Mouse (Mus musculus): Measurements from ENCODE around the gene Atp2b2. TPM values are rescaled to one million over a fixed set of nuclear protein-coding genes. Genes with fewer than 3 reads are reported as not detected.
A peak's percentile ranks its signal among the peaks of the same experiment; 100 is the strongest.

The Atp2b2 gene
- total RNA-seq, 2 experiments from 2014 or later = 3.9 to 6.1 TPM

DNA sequence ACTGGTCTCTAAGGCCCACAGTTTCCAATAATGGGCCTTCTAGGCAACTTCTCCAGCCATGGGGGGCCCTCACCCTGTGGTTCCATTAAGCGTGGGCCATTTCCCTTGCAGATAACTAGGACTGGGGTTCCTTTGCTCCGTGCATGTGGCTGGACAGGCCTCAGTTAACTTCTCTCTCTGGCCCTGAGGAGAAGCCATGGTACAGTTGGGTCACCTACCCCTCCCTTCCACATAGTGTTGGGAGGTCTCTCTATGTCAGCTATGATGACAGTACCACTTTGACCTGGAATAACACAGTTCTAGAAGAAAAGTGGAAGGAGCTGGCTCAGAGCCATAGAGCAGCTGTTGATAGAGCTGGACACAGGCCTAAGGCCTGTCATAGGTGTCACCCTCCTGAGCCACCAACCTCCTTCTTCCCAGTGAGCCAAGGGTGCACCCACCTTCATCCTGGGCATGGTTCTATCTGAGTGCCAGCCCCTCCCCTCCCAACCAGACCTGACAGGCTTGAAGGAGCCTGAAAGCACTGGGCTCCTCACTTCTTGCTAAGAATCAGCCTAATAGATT is 185.0 kb downstream of the Atp2b2 start:
- DNase-seq = no peak

DNA sequence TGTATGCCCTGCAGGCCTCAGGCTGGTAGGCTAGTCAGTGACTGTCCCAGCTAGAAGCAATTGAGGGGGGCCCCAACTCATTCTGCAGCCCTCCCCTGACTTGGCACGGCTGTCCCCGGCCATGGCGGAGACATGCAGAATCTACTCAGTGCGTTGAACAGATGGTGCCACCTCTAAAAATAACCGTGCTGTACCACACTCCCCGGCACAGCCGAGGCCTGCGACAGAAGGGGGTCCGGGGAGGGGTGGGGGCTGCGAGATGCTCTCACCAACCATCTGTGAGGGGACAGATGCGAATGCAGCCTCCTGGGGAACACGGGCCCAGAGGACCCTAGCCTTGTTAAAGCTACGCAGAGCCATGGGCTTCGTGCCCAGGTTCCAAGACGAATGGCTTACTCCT is 185.6 kb downstream of the Atp2b2 start:
- no peak for DNase-seq

DNA sequence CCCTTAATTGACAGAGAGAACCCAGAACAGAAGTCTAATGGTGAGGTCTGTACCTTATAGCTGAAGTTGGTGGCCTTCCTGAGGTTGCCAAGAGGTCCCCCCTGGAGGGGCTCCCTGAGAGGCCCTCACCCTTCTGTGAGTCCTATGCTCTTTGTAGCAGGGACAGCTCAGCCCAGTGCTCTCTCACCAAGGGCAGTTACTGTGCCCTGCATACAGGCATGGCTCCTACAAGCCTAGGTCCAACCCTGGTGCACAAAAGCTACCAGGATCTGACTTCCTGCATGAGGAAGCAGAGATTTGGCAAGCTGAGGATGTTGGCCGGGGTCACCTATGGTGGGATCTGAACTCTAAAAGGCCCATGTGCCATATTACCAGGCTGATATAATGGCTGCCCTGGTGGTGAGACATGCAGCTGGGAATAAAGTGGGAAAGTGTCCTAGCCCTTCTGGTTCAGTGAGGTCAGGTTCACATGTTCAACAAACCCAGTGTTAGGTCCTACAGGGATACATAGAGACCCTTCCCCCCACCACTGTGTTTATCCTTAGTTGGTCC is 186.2 kb downstream of the Atp2b2 start:
- DNase-seq = no peak

- DNase-seq = no peak
Measured at GRCm38 (mm10) chr6:113855581-113855980, 186.8 kb downstream of the Atp2b2 start.

DNA sequence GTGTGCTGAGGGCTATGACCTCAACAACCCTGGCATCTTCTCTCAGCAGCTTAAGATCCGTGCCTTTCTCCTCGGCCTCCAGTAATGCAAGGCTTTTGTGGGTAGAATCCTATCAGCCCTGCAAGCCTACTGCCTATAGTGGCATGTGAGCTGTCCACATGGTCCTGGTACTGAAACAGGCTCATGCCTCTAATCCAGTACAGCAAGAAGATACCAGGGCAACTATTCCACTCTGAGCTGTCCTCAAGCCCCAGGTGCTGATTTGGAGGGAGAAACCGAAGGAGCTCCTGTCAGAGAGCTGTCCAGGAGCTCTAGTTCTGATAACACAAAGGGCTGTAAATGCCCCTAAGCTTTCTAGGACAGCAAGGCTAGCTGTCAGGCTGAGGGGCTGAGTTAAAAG is 190.1 kb downstream of the Atp2b2 start:
- DNase-seq = peak; percentile 73 to 77

GRCm38 (mm10) chr6:113849819-113850218 is 192.6 kb downstream of the Atp2b2 start:
- no peak for DNase-seq

GRCm38 (mm10) chr6:113848655-113849054 is 193.8 kb downstream of the Atp2b2 start:
- DNase-seq = no peak

GRCm38 (mm10) chr6:113847092-113847491 is 195.3 kb downstream of the Atp2b2 start:
- no peak for DNase-seq

DNA sequence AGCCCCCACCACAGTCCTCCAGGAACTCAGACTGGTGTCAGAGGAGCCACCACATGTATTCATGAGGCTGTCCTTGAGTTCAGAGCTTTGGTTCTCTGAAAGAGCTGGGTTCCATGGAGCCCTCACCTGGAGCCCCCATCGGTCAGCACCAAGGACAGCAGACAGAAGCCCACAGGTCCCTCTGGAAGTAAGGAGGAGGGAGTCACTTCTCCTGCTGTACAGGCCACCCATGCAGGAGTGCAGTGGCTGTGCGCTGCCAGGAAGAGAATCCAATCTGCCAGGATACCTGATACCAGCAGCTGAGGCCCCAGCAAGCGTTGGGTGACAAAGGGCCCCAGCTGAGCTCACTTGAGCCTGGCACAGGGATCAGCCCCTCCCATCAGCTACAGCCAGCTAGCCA is 199.2 kb downstream of the Atp2b2 start:
- DNase-seq = no peak

GRCm38 (mm10) chr6:113838493-113838892 is 203.9 kb downstream of the Atp2b2 start:
- no peak for DNase-seq

- DNase-seq = no peak
Measured at GRCm38 (mm10) chr6:113837740-113838139, 204.7 kb downstream of the Atp2b2 start.

- no peak for DNase-seq
Measured at GRCm38 (mm10) chr6:113836545-113836944, 205.9 kb downstream of the Atp2b2 start.

GRCm38 (mm10) chr6:113830463-113830862 is 211.9 kb downstream of the Atp2b2 start:
- no peak for DNase-seq

GRCm38 (mm10) chr6:113827309-113827708 is 215.1 kb downstream of the Atp2b2 start:
- no peak for DNase-seq

DNA sequence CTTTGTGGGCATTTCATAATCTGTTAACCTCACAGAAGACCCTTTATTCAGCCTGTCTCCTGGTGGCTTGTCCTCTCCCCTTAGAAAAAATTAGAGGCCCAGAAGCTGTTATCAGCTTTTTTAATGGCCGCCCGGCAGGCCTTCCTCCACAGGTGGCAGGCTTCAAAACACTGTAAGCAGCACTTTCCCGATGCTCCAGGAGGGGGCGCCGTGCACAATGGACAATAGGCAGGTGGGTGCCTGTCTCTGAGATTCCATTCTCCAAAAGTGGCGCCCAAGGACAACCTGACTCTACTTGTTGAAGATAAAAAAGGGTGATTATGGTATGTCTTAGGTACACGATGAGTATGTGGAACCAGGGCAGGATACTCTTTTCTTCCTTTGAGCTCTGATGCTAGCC is 220.0 kb downstream of the Atp2b2 start:
- DNase-seq = peak; percentile 46 to 47

DNA sequence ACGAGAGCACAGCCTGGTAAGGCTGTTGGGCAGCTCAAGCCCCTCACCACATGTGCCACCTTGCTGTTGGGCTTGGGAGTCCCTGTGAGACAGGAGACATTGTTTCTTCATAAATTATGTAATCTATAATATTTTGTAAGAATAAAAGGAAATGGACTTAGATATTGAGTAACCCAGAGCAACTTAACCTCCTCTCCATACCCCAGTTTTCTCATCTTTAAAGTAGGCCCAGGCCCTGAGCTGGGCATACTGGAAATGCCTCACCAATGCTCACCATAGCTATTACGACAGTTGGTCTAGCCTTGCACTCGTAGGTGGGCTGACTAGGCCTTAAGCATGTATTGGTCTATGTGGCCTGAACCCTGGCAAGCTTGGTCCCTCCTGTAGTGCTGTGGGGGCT is 225.7 kb downstream of the Atp2b2 start:
- DNase-seq = no peak

DNA sequence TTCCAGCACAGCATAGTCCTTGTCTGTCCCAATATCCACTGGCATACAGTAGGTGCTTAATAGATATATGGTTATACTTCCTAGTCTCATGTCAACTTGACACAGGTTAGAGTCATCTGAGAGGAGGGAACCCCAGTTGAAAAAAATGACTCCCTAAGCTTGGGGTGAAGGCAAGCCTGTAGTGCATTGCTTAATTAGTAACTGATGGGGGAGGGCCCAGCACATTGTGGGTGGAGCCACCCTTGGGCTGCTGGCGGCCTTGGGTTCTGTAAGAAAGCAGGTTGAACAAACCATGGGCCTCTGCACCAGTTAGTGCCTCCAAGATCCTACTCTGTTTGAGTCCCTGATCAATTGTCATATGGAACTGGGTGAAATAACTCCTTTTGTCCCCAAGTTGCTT is 231.0 kb downstream of the Atp2b2 start:
- DNase-seq = no peak

DNA sequence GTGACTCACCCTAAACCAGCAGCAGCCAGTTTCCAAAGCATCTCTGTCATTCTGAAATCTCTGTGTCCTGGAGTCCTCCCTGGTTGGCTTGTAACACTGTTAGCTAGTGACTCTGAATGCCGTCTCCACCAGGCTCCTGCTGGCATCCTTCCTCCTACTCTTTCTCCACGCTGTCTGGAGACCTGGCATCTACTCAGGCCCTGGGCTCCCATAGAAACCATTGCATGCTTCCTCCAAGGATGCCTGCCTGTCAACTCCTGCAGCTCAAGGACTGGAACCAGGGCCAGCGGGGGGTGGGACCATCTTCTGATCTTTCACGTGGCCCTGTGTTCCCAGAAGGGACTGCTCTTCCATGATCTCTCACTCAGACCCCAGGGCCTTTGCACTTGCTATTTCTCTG is 231.7 kb downstream of the Atp2b2 start:
- no peak for DNase-seq

GRCm38 (mm10) chr6:113806241-113806640 is 236.2 kb downstream of the Atp2b2 start:
- DNase-seq = no peak

DNA sequence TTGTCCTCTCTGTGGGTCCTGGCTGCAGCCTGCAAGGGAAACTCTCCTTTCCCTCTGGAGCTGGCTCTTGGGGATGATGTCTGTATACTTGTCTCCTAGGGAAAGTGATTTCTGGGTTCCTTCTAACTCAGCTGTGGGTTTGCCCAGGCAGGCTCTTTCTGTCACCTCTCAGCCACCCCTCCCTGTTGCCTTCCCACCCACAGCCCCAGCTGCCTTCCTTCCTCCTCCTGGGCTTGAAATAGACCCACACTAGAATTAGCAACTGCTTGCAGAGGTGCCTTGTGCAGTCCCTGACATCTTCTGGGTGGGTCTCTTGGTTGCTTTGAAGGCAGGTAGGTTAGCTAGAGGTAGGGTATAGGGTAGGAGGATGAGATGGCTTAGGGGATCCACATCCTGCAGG is 241.2 kb downstream of the Atp2b2 start:
- DNase-seq = no peak

DNA sequence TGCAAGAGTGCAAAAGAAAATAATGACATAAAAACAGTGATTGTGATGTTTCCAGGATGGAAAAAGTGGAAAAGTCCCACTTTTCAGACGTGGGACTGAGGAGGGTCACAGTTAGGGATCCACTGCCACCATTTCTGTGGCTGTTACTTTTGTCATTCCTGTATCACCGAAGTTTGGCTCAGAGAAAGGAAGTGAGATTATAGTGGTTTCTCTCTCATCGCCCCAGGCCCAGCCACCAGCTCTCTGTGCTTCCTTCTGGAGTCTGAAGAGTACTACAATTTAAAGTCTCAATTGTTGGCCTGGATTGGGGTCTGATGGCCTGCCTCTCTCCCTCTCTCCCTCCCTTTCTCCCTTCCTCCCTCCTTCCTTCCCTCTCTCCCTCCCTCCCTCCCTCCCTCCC is 242.5 kb downstream of the Atp2b2 start:
- no peak for DNase-seq

DNA sequence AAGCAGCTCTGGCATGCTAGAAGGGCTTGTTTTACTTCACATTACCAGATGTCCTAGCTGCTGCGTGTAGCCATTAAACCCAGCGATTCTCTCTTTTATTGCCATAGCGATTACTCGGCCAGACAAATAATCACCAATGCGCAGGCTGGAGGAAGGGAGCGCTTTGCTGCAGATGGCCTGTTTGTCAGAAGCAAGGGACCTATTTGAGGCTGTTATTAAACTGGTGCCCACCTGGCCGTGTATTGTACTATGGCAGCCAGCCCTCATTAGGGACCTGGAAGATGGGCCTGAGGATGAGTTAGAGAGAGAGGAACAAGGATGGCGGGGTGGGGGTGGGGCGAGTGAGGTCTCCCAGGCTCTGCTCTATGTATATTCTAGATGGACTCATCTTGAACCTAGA is 243.1 kb downstream of the Atp2b2 start:
- DNase-seq = no peak

DNA sequence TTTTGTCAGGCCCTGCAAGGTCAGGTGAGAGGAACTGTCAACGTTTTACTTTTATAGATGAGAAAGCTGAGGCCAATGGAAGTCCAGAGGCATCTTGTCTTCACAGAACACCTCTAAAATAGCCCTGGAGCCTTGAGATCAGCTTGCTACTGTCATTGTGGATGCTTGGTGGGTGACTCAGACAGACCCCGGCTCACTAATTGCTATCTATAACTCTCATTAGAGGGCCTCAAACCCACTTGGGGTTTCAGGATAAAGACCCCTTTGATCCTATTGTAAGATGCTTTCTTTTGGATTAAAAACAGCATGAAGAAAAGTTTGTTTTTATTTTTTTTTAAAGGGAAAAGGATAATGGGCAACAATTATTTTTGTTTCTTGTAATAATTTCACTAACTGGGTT is 243.5 kb downstream of the Atp2b2 start:
- DNase-seq = no peak

- DNase-seq = no peak
Measured at GRCm38 (mm10) chr6:113795241-113795702, 247.1 kb downstream of the Atp2b2 start.

DNA sequence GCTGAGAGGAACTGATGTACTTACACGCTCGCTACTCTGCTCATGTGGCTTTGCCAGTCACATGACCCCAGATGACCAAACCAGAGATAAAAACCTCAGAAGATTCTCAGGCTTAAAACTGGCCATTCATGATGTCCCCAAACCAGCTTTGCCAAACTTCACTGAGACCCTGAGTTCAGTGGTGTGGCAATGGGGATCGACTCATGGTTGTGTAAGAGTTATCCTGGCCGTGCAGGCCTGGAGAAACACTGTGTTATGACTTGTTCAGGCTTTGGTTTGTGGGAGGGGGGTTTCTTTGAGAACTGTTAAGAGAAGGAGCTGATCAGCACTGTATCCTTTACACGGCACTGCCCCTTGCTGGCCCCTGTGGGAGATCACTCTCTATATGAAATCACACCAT is 250.0 kb downstream of the Atp2b2 start:
- no peak for DNase-seq

Measured in adrenal gland, postnatal 36 days (tissue).